Mouse (Mus musculus) heart, embryonic 14.5 days (tissue): Measurements from ENCODE around the gene Spata1. TPM values are rescaled to one million over a fixed set of nuclear protein-coding genes. Genes with fewer than 3 reads are reported as not detected.

ENCODE experiments used
- ATAC-seq: fragments of 200-750 bp; cut with Nextera tagmentation; 2 replicates; pipeline ENCODE4 v1.8.0; 2017; ENCODE audit warnings: low read depth, moderate TSS enrichment; ENCODE audit not compliant: insufficient number of reproducible peaks, insufficient read depth, low FRiP score
- H3K27ac ChIP-seq, 2 experiments: fragments of 200-500 bp in 1 of 2; fragments of 300-500 bp in 1 of 2; sonication (generic) in 1 of 2; replicated peaks in 1 of 2; 2 replicates each; pipeline ENCODE4 v1.5.1; 2012 to 2014; ENCODE audit warnings: low read depth in 2 of 2, low read length in 2 of 2, control low read depth in 1 of 2, mild to moderate bottlenecking in 1 of 2, mixed read lengths in 1 of 2; ENCODE audit not compliant: control insufficient read depth in 1 of 2, insufficient read depth in 1 of 2
- H3K27me3 ChIP-seq: fragments of 300-500 bp; sonication (generic); 2 replicates; pipeline ENCODE4 v1.6.1; 2014; ENCODE audit warnings: mild to moderate bottlenecking, low read length, control low read depth; ENCODE audit not compliant: control insufficient read depth, insufficient read depth
- H3K36me3 ChIP-seq: fragments of 300-500 bp; sonication (generic); 2 replicates; pipeline ENCODE4 v1.6.1; 2014; ENCODE audit warnings: mild to moderate bottlenecking, control low read depth, low read length, mixed read lengths; ENCODE audit not compliant: control insufficient read depth, insufficient read depth
- H3K4me1 ChIP-seq, 2 experiments: fragments of 200-500 bp in 1 of 2; fragments of 300-500 bp in 1 of 2; sonication (generic) in 1 of 2; 2 replicates each; pipeline ENCODE4 v1.6.1; 2012 to 2014; ENCODE audit warnings: low read length in 2 of 2, control low read depth in 1 of 2, mixed read lengths in 1 of 2; ENCODE audit not compliant: control insufficient read depth in 2 of 2, insufficient read depth in 2 of 2
- H3K4me2 ChIP-seq: fragments of 300-500 bp; sonication (generic); 2 replicates; pipeline ENCODE4 v1.6.1; 2014; ENCODE audit warnings: mild to moderate bottlenecking, low read length
- H3K4me3 ChIP-seq, 2 experiments: fragments of 200-500 bp in 1 of 2; fragments of 300-500 bp in 1 of 2; sonication (generic) in 1 of 2; 2 replicates each; pipeline ENCODE4 v1.5.1; 2012 to 2014; ENCODE audit warnings: low read length in 2 of 2, mild to moderate bottlenecking in 2 of 2, control low read depth in 1 of 2, low read depth in 1 of 2, moderate library complexity in 1 of 2; ENCODE audit not compliant: control insufficient read depth in 1 of 2, insufficient read depth in 1 of 2
- H3K9ac ChIP-seq: fragments of 300-500 bp; sonication (generic); 2 replicates; pipeline ENCODE4 v1.6.1; 2014; ENCODE audit warnings: mild to moderate bottlenecking, low read length
- H3K9me3 ChIP-seq: fragments of 300-500 bp; sonication (generic); 2 replicates; pipeline ENCODE4 v1.6.1; 2016; ENCODE audit warnings: low read length, control low read depth; ENCODE audit not compliant: control insufficient read depth
- WGBS: fragments of 180-500 bp; shearing (Covaris S2); extraction: QIAGEN DNeasy Blood & Tissue Kit; methylation state at CpG from one replicate; pipeline ENCODE4 v1.1.7; 2014; 5-methylcytosine and 5-hydroxymethylcytosine counted together
- polyA plus RNA-seq: library from polyadenylated mRNA; unstranded; fragments of >200 nt; fragmentation: Nextera tagmentation; extraction: Ambion mirVana; gene quantifications from 2 replicates; pipeline ENCODE4 v1.2.1, GENCODE M21; 2014

Gene Spata1
- polyA plus RNA-seq, 1 experiment from 2014 or later: 6.5 TPM

DNA sequence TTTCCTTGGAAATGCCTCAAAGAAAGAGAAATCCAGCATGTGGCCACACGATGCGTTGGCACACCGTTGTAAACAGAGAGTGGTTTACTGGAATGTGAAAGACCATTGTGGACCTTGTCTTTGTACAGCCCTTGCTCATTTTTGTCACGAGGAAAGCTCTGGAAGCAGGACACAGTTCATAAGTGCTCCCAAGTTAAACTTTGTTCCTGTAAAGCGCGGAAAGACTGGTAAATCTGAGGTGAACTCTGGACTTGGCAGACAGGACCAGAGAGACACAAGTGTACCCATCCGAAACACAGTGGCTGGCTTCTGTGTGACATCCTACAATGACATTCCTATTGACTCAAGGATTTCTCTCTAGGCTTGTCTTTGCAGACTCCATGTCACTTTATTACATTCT, 56.2 kb downstream of the Spata1 start:
- no peak for ATAC-seq
- H3K4me1 ChIP-seq: 0 out of 4 replicates have a peak, but pooled peaks cover 0 to 2% of the 10 kb centered on the region in 2 experiments
- H3K9me3 ChIP-seq: peaks cover 5% of the 10 kb centered on the region; the same call in 1 of the 2 replicates
- WGBS: 86% methylated on average over 7 of the region's 7 CpGs
- H3K27me3 ChIP-seq: no peaks in the 10 kb centered on the region
- no peak overlapping the region for H3K9ac ChIP-seq
- no peak overlapping the region for H3K4me2 ChIP-seq
- H3K27ac ChIP-seq: no peak overlapping the region
- H3K36me3 ChIP-seq: peaks cover 22% of the 10 kb centered on the region
- no peak overlapping the region for H3K4me3 ChIP-seq

GRCm38 (mm10) chr3:146442936-146443335, 56.6 kb downstream of the Spata1 start:
- Histone ChIP-seq H3K27me3 (no peaks in the 10 kb centered on the region), H3K4me3 (no peak overlapping the region), H3K9me3 (peaks cover 5% of the 10 kb centered on the region; the same call in 1 of the 2 replicates), H3K4me1 (no peaks in the 10 kb centered on the region), H3K4me2 (no peak overlapping the region), H3K36me3 (peaks cover 26% of the 10 kb centered on the region), H3K27ac (no peak overlapping the region), H3K9ac (no peak overlapping the region)
- 91% methylated on average over 8 of the region's 8 CpGs for WGBS
- no peak for ATAC-seq

GRCm38 (mm10) chr3:146442484-146442883, 57.1 kb downstream of the Spata1 start:
- H3K27ac ChIP-seq: no peak overlapping the region
- H3K9me3 ChIP-seq: peaks cover 5% of the 10 kb centered on the region; the same call in 1 of the 2 replicates
- 83% methylated on average over 7 of the region's 7 CpGs for WGBS
- no peak for ATAC-seq
- H3K4me1 ChIP-seq: no peaks in the 10 kb centered on the region
- no peak overlapping the region for H3K4me2 ChIP-seq
- peaks cover 29% of the 10 kb centered on the region for H3K36me3 ChIP-seq
- H3K27me3 ChIP-seq: no peaks in the 10 kb centered on the region
- H3K9ac ChIP-seq: no peak overlapping the region
- H3K4me3 ChIP-seq: no peak overlapping the region

DNA sequence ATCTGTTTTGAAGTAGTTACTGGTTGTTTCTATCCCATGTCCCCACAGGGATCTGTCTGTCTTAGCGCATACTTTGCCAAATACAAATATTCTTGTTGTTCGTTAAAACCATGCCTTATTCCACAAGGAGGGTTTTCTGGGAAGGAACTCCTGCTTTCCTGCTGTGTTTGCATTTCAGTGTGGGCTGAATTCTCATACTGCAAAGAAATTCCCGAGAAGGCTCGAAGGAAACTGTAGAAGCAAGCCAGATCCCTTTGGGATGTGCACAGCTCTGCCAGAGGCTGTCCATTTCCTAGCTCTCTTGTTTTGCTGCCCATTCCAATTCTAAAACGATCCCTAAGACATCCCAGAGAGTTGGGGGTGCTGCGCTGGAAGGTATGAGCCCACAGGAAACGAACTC, 59.1 kb downstream of the Spata1 start:
- Histone ChIP-seq H3K9me3 (no peaks in the 10 kb centered on the region), H3K36me3 (peaks cover 42% of the 10 kb centered on the region), H3K4me2 (no peak overlapping the region), H3K27me3 (no peaks in the 10 kb centered on the region), H3K9ac (no peak overlapping the region), H3K27ac (no peak overlapping the region), H3K4me1 (no peaks in the 10 kb centered on the region), H3K4me3 (no peak overlapping the region)
- ATAC-seq: no peak
- 85% methylated on average over 7 of the region's 7 CpGs for WGBS

DNA sequence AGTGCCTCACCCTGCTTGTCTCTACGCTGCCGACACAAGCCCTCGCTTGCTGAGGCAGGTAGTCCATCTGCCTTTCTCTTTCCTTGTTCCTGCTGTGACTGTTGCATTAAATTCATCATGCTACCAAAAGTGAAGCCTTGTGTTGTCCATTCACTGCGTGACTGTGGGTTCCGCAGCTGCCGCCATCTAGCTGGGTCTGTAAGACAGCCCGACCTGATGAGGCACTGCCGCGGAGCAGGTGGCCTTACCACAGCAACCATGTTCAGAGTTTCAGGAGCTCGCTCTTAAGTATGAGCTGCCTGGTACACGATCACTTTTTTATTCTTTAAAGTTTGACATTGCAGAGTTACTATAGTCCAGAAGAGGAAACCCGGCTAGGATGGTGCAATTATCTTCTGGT, 59.5 kb downstream of the Spata1 start:
- no peaks in the 10 kb centered on the region for H3K4me1 ChIP-seq
- WGBS: 94% methylated on average over 12 of the region's 12 CpGs
- H3K36me3 ChIP-seq: peaks cover 42% of the 10 kb centered on the region
- ATAC-seq: no peak
- no peaks in the 10 kb centered on the region for H3K27me3 ChIP-seq
- H3K27ac ChIP-seq: no peak overlapping the region
- no peak overlapping the region for H3K4me3 ChIP-seq
- no peak overlapping the region for H3K9ac ChIP-seq
- no peaks in the 10 kb centered on the region for H3K9me3 ChIP-seq
- no peak overlapping the region for H3K4me2 ChIP-seq

DNA sequence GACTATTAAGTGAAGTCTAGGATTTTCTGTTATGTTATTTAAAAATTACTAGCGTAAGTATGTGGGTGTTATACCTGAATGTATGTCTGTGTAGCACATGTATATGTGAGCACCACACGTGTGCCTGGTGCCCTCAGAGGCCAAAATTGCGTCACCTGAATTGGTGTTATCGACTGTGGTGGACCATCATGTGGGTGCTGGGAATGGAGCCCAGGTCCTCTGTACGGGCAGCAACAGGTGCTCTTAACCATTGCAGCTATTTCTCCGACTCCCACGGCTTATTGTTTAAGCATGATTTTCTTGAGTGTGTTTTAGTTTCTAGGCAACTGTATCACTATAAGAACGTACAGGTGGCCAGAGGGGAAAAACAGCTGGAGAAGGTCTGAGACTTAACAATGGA, 63.4 kb downstream of the Spata1 start:
- 89% methylated on average over 8 of the region's 8 CpGs for WGBS
- ATAC-seq: no peak

DNA sequence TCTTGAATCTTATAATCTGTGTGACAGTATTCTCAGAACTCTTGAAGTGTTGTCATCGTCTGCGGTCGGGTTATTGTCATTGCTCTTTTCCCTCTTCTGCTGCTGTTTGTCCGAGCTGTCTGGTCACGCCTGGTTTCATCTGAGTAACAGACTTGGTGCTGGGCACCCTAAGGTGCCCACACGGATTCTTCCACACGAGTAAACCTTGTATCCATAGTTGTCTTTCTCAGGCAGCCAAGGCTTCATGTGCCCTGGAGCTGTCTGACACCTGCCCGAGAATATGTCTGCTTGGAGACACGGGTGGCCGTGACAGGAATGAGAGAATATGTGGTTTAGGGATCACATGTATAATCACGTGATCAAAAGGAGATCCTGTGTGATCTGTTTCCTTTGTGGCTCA, 64.0 kb downstream of the Spata1 start:
- Histone ChIP-seq H3K4me2 (no peak overlapping the region), H3K9ac (no peak overlapping the region), H3K4me3 (no peak overlapping the region), H3K36me3 (peaks cover 53% of the 10 kb centered on the region), H3K4me1 (peaks cover 0 to 3% of the 10 kb centered on the region in 2 experiments; a peak in 1 of 4 replicates), H3K27ac (no peak overlapping the region), H3K27me3 (no peaks in the 10 kb centered on the region), H3K9me3 (no peaks in the 10 kb centered on the region)
- ATAC-seq: no peak
- WGBS: 94% methylated on average over 11 of the region's 11 CpGs

More for the DNA sequence above, 63.4 kb downstream of the Spata1 start:
- Histone ChIP-seq H3K27me3 (no peaks in the 10 kb centered on the region), H3K9ac (no peak overlapping the region), H3K4me1 (peaks cover 0 to 3% of the 10 kb centered on the region in 2 experiments; a peak in 1 of 4 replicates), H3K4me3 (no peak overlapping the region), H3K36me3 (peaks cover 49% of the 10 kb centered on the region), H3K27ac (no peak overlapping the region), H3K4me2 (no peak overlapping the region), H3K9me3 (no peaks in the 10 kb centered on the region)

DNA sequence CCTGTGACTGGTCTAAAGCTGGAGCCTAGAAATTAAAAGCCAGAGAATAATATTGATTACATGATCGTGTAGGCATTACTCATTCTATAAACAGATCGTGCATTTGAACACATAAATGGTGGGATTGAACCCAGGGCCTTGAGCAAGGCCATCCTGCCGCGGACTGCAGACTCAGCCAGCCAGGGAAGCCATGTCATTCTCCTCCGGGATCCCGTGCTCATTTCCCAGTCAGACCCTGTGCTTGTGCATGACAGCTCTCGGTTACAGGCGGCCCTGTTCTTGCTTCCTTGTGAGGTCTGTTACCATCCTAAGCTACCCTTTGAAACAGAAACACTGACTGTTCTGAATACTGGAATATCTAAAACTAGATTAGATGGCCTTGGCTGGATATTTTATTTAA, 64.9 kb downstream of the Spata1 start:
- H3K36me3 ChIP-seq: peaks cover 52% of the 10 kb centered on the region
- no peak overlapping the region for H3K27ac ChIP-seq
- no peak overlapping the region for H3K4me2 ChIP-seq
- no peak for ATAC-seq
- peaks cover 0 to 3% of the 10 kb centered on the region in 2 experiments; a peak in 1 of 4 replicates for H3K4me1 ChIP-seq
- H3K4me3 ChIP-seq: no peak overlapping the region
- 91% methylated on average over 8 of the region's 8 CpGs for WGBS
- no peak overlapping the region for H3K9ac ChIP-seq
- no peaks in the 10 kb centered on the region for H3K9me3 ChIP-seq
- no peaks in the 10 kb centered on the region for H3K27me3 ChIP-seq
